Mouse (Mus musculus): ENCODE data around the gene Kcnk6. TPM values are rescaled to one million over a fixed set of nuclear protein-coding genes. Genes with fewer than 3 reads are reported as not detected.

Gene Kcnk6
- polyA plus RNA-seq, 1 experiment: 39.1 TPM

DNA sequence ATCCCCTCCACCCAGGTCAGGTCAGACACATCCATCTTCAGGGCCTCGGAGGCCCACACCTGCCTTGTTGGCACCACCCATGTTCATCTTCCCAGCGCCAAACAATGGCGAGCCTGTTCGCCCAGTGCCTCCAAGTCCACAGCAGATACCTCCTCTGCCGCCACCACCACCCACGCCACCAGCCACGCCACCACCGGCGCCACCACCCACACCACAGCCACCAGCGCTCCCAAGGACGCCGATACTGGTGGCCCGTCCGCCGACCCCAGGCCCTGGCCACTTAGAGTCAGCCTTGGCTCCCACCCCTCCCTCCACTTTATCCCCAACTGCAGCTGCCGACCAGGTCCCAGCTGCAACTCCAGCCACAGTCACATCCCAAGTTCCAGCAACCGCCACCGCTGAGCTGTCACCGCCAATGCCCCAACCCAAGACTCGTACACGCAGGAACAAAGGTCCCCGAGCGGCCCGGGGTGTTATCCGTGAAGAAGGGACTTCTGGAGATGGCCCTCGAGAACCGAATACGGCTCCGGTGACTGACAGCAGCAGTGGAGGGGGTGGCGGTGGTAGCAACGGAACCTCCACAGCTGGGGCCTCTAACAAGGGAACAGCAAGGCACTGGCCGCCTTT, 59.8 kb downstream of the Kcnk6 start:
- Histone ChIP-seq H3K27ac (ENCODE audit: insufficient read depth, low read depth, low read length) (no peak overlapping the region), H3K4me3 (ENCODE audit: insufficient read depth, low read length) (no peak overlapping the region), H3K4me1 (ENCODE audit: control insufficient read depth, insufficient read depth, low read length) (peaks cover 3% of the 10 kb centered on the region; the same call in 1 of the 2 replicates)
- TF ChIP-seq CTCF (IDR thresholded peaks at IDR 0.05; ENCODE audit: low read depth, low read length) (no peak), POLR2A (IDR thresholded peaks at IDR 0.05; ENCODE audit: borderline replicate concordance, low read depth, low read length) (no peak)

Other genes starting within 250 kb of the Kcnk6 start
- gene Ryr1, start 107.3 kb downstream of the Kcnk6 start, polyA plus RNA-seq (2012; ENCODE audit: insufficient read depth, insufficient read length, missing spikeins): 0.08 TPM in 1 of 2 replicates, not detected in the other
- 91.6 and 97.2 TPM in 2 replicates for gene Rasgrp4, start 97.7 kb downstream of the Kcnk6 start, polyA plus RNA-seq (2012; ENCODE audit: insufficient read depth, insufficient read length, missing spikeins)
- gene Fam98c, start 76.3 kb downstream of the Kcnk6 start, polyA plus RNA-seq (2012; ENCODE audit: insufficient read depth, insufficient read length, missing spikeins): 30.1 and 32.3 TPM in 2 replicates
- gene Ggn, start 62.3 kb downstream of the Kcnk6 start, polyA plus RNA-seq (2012; ENCODE audit: insufficient read depth, insufficient read length, missing spikeins): 1.4 and 2.3 TPM in 2 replicates
- 11.1 and 12.7 TPM in 2 replicates for gene Spred3, start 62.1 kb downstream of the Kcnk6 start, polyA plus RNA-seq (2012; ENCODE audit: insufficient read depth, insufficient read length, missing spikeins)
- gene Psmd8, start 51.8 kb downstream of the Kcnk6 start, polyA plus RNA-seq (2012; ENCODE audit: insufficient read depth, insufficient read length, missing spikeins): 207 and 217 TPM in 2 replicates
- 4.0 and 4.5 TPM in 2 replicates for gene Catsperg1, start 18.5 kb downstream of the Kcnk6 start, polyA plus RNA-seq (2012; ENCODE audit: insufficient read depth, insufficient read length, missing spikeins)
- 29.7 and 33.8 TPM in 2 replicates for gene Yif1b, start 5.8 kb upstream of the Kcnk6 start, polyA plus RNA-seq (2012; ENCODE audit: insufficient read depth, insufficient read length, missing spikeins)
- 1.9 TPM in 1 of 2 replicates, not detected in the other for gene 2200002D01Rik, start 16.0 kb upstream of the Kcnk6 start, polyA plus RNA-seq (2012; ENCODE audit: insufficient read depth, insufficient read length, missing spikeins)
- 0.91 TPM in 1 of 2 replicates, not detected in the other for gene Spint2, start 49.4 kb upstream of the Kcnk6 start, polyA plus RNA-seq (2012; ENCODE audit: insufficient read depth, insufficient read length, missing spikeins)
- not detected in 2 replicates for gene Ppp1r14a, start 56.8 kb upstream of the Kcnk6 start, polyA plus RNA-seq (2012; ENCODE audit: insufficient read depth, insufficient read length, missing spikeins)
- 0.60 TPM in 1 of 2 replicates, not detected in the other for gene Dpf1, start 71.4 kb upstream of the Kcnk6 start, polyA plus RNA-seq (2012; ENCODE audit: insufficient read depth, insufficient read length, missing spikeins)